Mouse (Mus musculus) gastrocnemius, postnatal 36 days (tissue): ENCODE measurements around the gene Bahcc1. TPM values are rescaled to one million over a fixed set of nuclear protein-coding genes. Genes with fewer than 3 reads are reported as not detected.

Source experiments
- DNase-seq, 2 experiments: peaks; one replicate each; pipeline ENCODE4 v3.0.0; 2022
- intact Hi-C: fragments of 180-260 bp; cut with DNase I; formaldehyde crosslinking; loops from one replicate; pipeline ENCODE4 v1.15.1; 2025
- long read RNA-seq, 2 experiments: library from polyadenylated mRNA; stranded (forward); transcript quantifications; one replicate each; pipeline ENCODE4 v2.0.0; 2021
- total RNA-seq, 2 experiments: library from RNA; stranded (reverse); gene quantifications; 2 replicates each; pipeline ENCODE4 v1.2.3; 2021

Gene Bahcc1
- total RNA-seq: 1 to 10 TPM; 2.3 to 4.1 TPM
- long read RNA-seq, experiment 1, partial matches to known transcripts: 0 of 2 reads
- long read RNA-seq, experiment 1, other reads (novel, unspliced or antisense): 2 of 2 reads
- long read RNA-seq, experiment 2, partial matches to known transcripts: 0 of 1 reads
- long read RNA-seq, experiment 2, other reads (novel, unspliced or antisense): 1 of 1 reads

DNA sequence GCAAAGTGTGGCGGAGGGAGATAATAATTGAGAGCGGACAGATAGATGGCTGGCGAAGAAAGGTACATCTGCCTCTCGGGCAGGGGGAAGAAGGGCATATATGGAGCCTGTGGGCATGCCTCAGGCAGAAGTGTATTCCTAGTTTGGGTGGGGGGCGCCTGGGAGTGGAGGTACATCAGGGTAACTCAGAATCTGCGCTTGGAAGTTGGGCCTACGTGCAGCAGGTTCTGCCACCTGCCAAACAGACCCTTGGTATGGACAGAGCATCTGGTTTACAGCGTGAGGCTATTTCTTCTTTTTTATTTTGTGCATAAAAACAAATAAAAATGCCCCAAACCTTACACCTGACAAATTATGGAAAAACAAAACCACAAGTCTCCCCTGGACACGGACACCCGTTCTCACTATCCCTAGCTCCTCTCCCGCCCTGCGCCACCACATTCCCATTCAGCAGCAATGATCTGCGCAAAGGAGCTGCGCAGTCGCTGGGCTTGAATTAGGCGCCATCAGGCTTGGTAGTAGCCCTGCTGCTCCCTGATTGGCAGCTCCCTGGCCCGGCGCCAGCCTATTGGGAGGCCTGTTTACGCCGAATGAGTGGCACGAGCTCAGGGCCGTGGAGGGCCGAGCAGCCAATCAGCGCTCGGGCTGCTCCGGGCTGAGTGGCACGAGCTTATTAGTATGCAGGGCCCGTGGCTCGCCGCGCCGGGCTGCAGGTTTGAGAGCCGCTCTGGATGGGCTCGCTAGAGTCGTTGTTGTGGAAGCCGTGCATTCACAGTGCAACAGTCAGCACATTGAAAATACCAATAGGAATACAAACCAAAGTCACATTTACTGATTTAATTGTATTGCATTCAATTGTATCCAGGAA, at the start of gene Bahcc1:
Gene Bahcc1 (plus strand): TSS at position 718 of the 868 bp plus-strand sequence.
- intact Hi-C loops: no loop called here
- DNase-seq: peak; percentile 100

- no peak for DNase-seq
- intact Hi-C loops: no loop called here
Observed at GRCm38 (mm10) chr11:120183180-120183579, 49.6 kb upstream of the Bahcc1 start.

DNA sequence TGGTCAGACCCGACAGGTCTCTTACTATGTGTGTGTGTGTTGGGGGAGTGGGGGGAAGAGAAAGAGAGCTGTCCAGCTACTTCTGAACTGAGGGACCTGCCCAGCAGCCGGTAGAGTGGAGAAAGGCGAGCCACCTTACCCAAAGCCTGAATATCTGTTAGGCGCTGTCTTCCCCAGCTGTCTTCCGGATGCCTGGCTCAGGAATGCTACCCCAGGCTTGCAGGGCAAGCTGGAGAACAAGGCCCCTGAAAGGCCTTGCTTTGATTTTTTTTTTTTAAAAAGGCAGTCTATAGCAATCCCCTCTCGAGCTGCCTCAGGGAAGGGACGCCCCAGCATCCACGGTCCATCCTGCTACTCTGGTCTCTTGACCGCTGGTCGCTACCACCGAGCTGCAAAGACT, 49.0 kb upstream of the Bahcc1 start:
- intact Hi-C loops: no loop called here
- DNase-seq: no peak

DNA sequence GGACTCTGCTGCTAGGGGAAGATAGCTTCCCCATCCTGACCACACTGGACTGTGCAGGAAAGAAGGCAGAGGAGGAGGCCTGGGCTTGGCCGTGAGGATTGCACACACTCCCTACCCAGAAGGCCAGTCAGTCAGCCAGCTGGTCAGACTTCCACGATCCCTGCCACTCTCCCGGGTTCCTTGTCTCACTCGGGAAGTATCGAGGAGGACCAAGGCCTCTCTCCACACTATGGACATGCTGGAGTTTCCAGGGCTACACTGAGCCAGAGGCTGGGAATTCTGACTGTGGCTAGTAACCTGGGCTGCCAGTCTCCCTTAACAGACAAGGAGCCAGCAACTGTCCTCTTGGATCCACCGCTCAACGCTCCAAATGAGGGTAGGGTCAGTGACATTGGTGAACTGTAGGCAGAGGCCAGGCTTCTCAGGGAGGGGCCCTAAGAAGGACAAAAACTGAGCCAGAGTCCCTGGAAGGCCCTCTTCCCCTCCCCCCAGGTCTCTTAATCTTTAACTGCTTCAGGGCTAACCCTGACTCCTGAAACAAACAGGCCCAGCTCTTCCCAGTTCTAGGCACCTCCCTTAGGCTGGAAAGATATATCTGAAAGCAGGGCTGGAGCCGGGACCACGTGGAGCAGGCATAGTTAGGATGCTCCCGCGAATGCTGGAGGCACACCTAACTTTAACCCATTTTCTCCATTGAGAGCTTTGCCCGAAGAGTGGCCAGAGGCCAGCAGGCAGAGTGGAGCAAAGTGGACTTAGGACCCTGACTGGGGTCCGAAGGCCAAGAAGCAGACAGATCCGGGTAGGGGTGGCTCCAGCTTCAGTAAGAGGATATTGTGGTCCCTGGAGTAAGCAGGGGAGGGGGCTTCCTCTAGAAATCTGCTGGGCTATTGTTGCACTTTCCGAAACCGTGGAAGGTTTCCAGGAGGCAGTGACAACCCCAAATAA, 48.1 kb upstream of the Bahcc1 start:
- peak in 1 of 2 experiments; percentile 54 for DNase-seq
- intact Hi-C loops: loop anchor here (5.0 kb wide), 1 partner anchor 123 kb away; no protein-coding TSS in a partner anchor

GRCm38 (mm10) chr11:120185316-120186141, 47.2 kb upstream of the Bahcc1 start:
- DNase-seq: peak in 1 of 2 experiments; percentile 64
- intact Hi-C loops: loop anchor here (5.0 kb wide), 1 partner anchor 122 kb away; no protein-coding TSS in a partner anchor

DNA sequence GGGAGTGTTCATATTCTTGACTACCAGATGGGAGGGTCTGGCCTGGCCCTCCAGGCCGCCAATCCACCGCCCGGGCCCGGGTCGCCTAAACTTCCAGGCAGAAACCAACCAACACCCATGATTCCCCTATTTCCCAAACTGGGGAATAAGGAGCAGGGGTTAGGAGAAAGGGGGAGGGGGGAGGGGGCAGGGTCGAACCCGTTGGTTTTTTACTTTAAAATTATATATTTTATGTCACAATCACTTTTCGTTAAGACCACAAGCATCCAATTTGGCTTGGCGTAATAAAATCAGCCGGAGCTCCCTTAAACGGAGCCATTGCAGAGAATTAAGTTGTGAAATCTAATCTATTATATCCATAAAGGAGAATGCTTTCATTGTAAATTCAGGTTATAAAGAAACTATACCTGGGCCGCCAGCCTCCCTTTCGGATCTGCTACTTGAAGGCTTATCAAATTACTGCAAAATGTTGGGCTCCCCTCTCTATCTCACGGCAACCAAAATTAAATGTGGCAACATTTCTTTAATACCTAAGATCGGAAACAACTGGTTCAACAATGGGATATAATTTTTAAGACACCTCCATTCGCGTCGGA, 46.5 kb upstream of the Bahcc1 start:
- intact Hi-C loops: loop anchor here (5.0 kb wide), 1 partner anchor 121 kb away; no protein-coding TSS in a partner anchor
- DNase-seq: no peak

- intact Hi-C loops: loop anchor here (5.0 kb wide), 1 partner anchor 120 kb away; no protein-coding TSS in a partner anchor
Observed at GRCm38 (mm10) chr11:120186821-120187235, 45.9 kb upstream of the Bahcc1 start.

GRCm38 (mm10) chr11:120187236-120188101, 45.3 kb upstream of the Bahcc1 start:
- peak in 1 of 2 experiments; percentile 43 for DNase-seq
- intact Hi-C loops: loop anchor here (1.0 to 5.0 kb wide), 2 partner anchors 47 to 120 kb away; no protein-coding TSS in a partner anchor

More at GRCm38 (mm10) chr11:120186821-120187235, 45.9 kb upstream of the Bahcc1 start:
- peak in 1 of 2 experiments; percentile 41 for DNase-seq

GRCm38 (mm10) chr11:120188102-120188480, 44.7 kb upstream of the Bahcc1 start:
- peak in 1 of 2 experiments; percentile 59 for DNase-seq
- intact Hi-C loops: loop anchor here (1.0 to 5.0 kb wide), 2 partner anchors 46 to 119 kb away; no protein-coding TSS in a partner anchor

- intact Hi-C loops: loop anchor here (1.0 to 5.0 kb wide), 3 partner anchors 42 to 119 kb away; no protein-coding TSS in a partner anchor
- DNase-seq: peak in 1 of 2 experiments; percentile 46
Observed at GRCm38 (mm10) chr11:120188481-120189441, 44.0 kb upstream of the Bahcc1 start.

DNA sequence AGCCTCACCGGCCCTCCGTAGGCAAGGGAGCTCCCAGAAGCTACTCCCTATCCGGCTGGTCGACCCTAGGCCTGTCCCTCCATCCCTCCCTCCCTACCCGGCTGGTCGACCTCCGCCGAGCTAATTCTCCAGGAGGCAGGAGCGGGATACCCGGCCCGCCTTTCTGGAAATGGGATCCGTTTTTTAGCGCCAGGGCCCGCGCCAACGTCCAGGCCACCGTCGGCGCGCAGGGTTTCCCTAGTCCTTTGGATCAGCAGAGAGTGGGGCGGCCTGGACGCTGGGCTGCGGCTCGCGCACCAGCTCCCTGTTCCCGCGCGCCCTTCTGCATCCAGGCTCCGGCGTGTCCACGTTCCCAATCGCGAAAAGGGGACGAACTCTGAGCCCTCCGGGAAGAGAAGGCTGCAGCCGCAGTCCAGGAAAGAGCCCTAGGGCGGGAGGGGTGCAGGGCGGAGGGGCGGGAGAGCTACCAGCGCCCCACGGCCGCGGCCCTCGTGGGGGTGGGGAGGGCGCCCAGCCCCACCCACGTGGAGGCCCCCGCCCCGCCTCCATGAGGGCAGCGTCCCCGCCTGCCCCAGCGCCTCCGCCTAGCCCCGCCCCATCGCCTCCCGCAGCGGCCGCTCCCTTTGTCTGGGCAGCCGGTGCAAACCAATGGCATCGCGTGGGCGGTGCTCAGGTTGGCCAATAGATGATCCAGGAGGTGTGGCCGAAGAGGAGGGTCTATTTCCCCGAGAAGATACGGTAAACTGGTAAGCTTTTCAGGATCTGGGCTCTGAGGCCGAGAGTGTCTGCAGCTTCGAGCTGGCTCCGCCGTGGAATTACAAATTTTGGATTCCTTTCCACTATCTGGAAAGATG, 43.1 kb upstream of the Bahcc1 start:
- peak; percentile 94 to 99 for DNase-seq
- intact Hi-C loops: loop anchor here (1.0 to 5.0 kb wide), 2 partner anchors 41 to 118 kb away; no protein-coding TSS in a partner anchor

DNA sequence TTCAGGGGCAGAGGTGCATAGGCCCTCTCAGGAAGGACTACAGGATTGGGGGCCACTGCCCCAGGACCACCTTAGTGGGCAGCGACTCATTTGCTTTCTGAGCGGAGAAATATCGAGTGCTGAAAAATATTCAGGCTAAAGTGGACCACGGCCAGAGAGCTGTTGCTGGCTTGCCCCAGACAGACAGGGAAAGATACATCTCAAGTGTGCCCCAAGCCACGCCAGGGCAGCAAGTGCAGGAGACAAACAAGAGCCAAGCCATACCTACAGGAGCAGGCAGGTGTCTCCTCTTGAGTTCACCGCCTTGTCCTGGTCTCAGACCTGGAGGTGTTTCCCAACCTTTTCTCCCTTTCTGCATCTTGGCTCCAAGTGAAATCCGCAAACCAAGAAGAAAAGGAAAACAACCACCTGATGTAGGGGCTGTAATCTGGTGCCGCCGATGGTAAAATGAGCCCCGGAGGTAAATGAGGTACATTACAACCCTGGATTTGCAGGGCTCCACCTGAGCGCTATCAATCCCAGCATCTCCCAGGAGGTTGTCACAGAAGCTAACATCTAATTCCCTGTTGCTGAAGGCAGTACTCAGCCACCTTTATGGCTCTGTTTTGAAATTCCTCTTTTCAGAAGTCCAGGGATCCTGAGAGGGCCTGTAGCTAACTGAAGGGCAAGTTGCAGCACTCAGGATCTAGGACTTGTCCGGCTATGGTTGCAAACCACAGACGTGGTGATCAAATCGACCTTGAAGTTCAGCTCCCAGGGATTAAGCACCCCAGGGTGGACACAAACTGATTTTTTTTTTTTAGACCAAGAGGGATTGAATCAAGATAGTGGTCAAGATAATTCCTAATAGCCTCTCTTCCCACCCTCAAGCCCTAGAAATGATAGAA, 42.0 kb upstream of the Bahcc1 start:
- intact Hi-C loops: no loop called here
- DNase-seq: no peak

- no peak for DNase-seq
- intact Hi-C loops: no loop called here
Observed at GRCm38 (mm10) chr11:120198831-120199230, 33.9 kb upstream of the Bahcc1 start.

- intact Hi-C loops: no loop called here
- no peak for DNase-seq
Observed at GRCm38 (mm10) chr11:120199766-120200165, 33.0 kb upstream of the Bahcc1 start.

GRCm38 (mm10) chr11:120200621-120201020, 32.1 kb upstream of the Bahcc1 start:
- no peak for DNase-seq
- intact Hi-C loops: no loop called here
